Mouse (Mus musculus) heart, adult 2 months (tissue): ENCODE measurements at regions not wholly inside any gene's neighbourhood (a gene's known extent, or its start where the extent isn't known, plus 50 kb on each side); places are given as distances from the start of the nearest gene placed in this dataset.

ENCODE experiments used
- DNase-seq, 2 experiments: peaks; one replicate each; pipeline ENCODE4 v3.0.0; 2021
- H3K27ac ChIP-seq: fragments of 200-600 bp; 2 replicates; pipeline ENCODE4 v1.8.1; 2022
- H3K27me3 ChIP-seq: fragments of 200-500 bp; 2 replicates; pipeline ENCODE4 v1.6.1; 2012; ENCODE audit warnings: mild to moderate bottlenecking, low read length, inconsistent platforms, mixed read lengths; ENCODE audit not compliant: control insufficient read depth, insufficient read depth
- H3K36me3 ChIP-seq: fragments of 200-500 bp; 2 replicates; pipeline ENCODE4 v1.6.1; 2012; ENCODE audit warnings: low read length, inconsistent platforms; ENCODE audit not compliant: control insufficient read depth, insufficient read depth
- H3K4me1 ChIP-seq: fragments of 200-500 bp; 2 replicates; pipeline ENCODE4 v1.6.1; 2011; ENCODE audit warnings: low read length; ENCODE audit not compliant: control insufficient read depth, insufficient read depth
- H3K4me3 ChIP-seq: fragments of 200-600 bp; 2 replicates; pipeline ENCODE4 v1.8.1; 2022
- H3K79me2 ChIP-seq: fragments of 200-500 bp; replicated peaks from 2 replicates; pipeline ENCODE4 v1.6.1; 2012; ENCODE audit warnings: mild to moderate bottlenecking, inconsistent platforms, low read length, moderate library complexity, mixed read lengths; ENCODE audit not compliant: control insufficient read depth, insufficient read depth
- H3K9ac ChIP-seq: fragments of 200-500 bp; 2 replicates; pipeline ENCODE4 v1.6.1; 2012; ENCODE audit warnings: low read depth, mild to moderate bottlenecking, control low read depth, inconsistent platforms, low read length, mixed read lengths
- CTCF ChIP-seq: fragments of 200-600 bp; IDR thresholded peaks from 2 replicates; pipeline ENCODE4 v1.8.1; 2022; ENCODE audit warnings: antibody characterized with exemption, mild to moderate bottlenecking, moderate library complexity
- EP300 ChIP-seq: fragments of 200-500 bp; IDR thresholded peaks from 2 replicates; pipeline ENCODE4 v1.6.1; 2011; ENCODE audit warnings: low read depth, low read length, control low read depth; ENCODE audit not compliant: insufficient read depth
- POLR2A ChIP-seq: fragments of 200-500 bp; IDR thresholded peaks from 2 replicates; pipeline ENCODE4 v1.6.1; 2011; ENCODE audit warnings: mild to moderate bottlenecking, low read depth, low read length, control low read depth; ENCODE audit not compliant: insufficient read depth
- WGBS: fragments of 180-500 bp; shearing (Covaris S2); methylation state at CpG from one replicate; pipeline ENCODE4 v1.1.7; 2018; 5-methylcytosine and 5-hydroxymethylcytosine counted together
- intact Hi-C: fragments of 180-260 bp; cut with DNase I; formaldehyde crosslinking; loops from one replicate; pipeline ENCODE4 v1.15.1; 2025

DNA sequence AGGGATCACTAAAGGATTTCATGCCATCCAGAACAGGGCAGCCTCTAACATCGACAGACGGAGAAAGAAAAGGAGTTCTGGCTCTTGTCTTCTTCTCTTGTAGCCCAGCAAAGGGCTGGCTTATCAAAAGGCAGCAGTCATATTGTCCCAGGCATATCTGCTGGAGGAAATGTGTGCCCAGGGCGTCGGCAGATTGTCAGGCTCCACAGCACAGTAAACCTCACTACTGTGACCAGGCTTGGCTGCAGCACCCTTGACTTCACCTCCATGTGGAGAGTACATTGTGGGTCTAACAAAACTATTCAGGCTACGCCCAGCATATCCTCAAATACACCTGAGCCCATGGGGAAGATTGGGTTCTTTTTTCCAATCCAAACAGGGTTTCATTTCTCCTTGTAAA is 317.7 kb upstream of the 1700056E22Rik start:
- H3K36me3 ChIP-seq, result no peaks in the 10 kb centered on the region
- H3K27ac ChIP-seq, result no peak overlapping the region
- no peaks in the 10 kb centered on the region for H3K27me3 ChIP-seq
- H3K79me2 ChIP-seq, result no peaks in the 10 kb centered on the region
- H3K4me1 ChIP-seq, result no peaks in the 10 kb centered on the region
- H3K9ac ChIP-seq, result no peak overlapping the region
- TF ChIP-seq EP300, result no peak
- no peak for TF ChIP-seq POLR2A
- no peak for TF ChIP-seq CTCF
- WGBS, result 46% methylated on average over 5 of the region's 5 CpGs
- DNase-seq, result no peak
- H3K4me3 ChIP-seq, result no peak overlapping the region
- intact Hi-C loops, result no loop called here

GRCm38 (mm10) chr1:184344829-184345228 is 310.7 kb upstream of the 1700056E22Rik start:
- 42% methylated on average over 2 of the region's 2 CpGs for WGBS
- H3K4me1 ChIP-seq, result no peaks in the 10 kb centered on the region
- H3K27me3 ChIP-seq, result no peaks in the 10 kb centered on the region
- no peak overlapping the region for H3K27ac ChIP-seq
- no peak overlapping the region for H3K9ac ChIP-seq
- H3K36me3 ChIP-seq, result no peaks in the 10 kb centered on the region
- intact Hi-C loops, result no loop called here
- H3K4me3 ChIP-seq, result no peak overlapping the region
- no peak for DNase-seq
- TF ChIP-seq CTCF (no peak), EP300 (no peak), POLR2A (no peak)
- no peaks in the 10 kb centered on the region for H3K79me2 ChIP-seq

DNA sequence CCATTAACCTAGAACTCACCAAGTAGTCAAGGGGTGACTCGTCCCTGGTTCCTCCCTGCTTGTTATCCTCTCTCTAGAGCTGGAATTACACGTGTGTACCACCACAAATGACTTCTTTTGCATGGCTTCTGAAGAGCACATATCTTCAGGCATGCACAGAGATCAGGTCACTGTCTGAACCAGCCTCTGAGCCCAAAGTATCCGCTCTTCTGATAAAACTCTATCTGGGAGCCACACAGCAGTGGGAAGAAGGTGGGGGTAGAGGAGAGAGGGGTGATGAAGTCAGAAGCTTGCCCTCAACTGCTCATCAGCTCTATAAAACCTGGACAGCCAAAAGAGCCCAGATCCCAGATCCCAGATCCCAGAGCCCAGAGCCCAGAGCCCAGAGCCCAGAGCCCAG is 301.9 kb upstream of the 1700056E22Rik start:
- Histone ChIP-seq H3K79me2 (no peaks in the 10 kb centered on the region), H3K27ac (no peak overlapping the region), H3K27me3 (no peaks in the 10 kb centered on the region), H3K9ac (no peak overlapping the region), H3K4me1 (no peaks in the 10 kb centered on the region), H3K36me3 (no peaks in the 10 kb centered on the region), H3K4me3 (no peak overlapping the region)
- no peak for DNase-seq
- WGBS, result 92% methylated on average over 3 of the region's 3 CpGs
- TF ChIP-seq POLR2A (no peak), CTCF (no peak), EP300 (no peak)
- intact Hi-C loops, result no loop called here

GRCm38 (mm10) chr1:184335281-184335680 is 301.2 kb upstream of the 1700056E22Rik start:
- peaks cover 3% of the 10 kb centered on the region; the same call in 1 of the 2 replicates for H3K4me1 ChIP-seq
- intact Hi-C loops, result no loop called here
- H3K36me3 ChIP-seq, result no peaks in the 10 kb centered on the region; the same call in 1 of the 2 replicates
- no peak overlapping the region for H3K4me3 ChIP-seq
- TF ChIP-seq POLR2A (no peak), EP300 (no peak), CTCF (no peak)
- H3K79me2 ChIP-seq, result no peaks in the 10 kb centered on the region
- H3K27ac ChIP-seq, result no peak overlapping the region
- H3K9ac ChIP-seq, result no peak overlapping the region
- DNase-seq, result no peak
- WGBS, result 71% methylated on average over 6 of the region's 6 CpGs
- H3K27me3 ChIP-seq, result no peaks in the 10 kb centered on the region

DNA sequence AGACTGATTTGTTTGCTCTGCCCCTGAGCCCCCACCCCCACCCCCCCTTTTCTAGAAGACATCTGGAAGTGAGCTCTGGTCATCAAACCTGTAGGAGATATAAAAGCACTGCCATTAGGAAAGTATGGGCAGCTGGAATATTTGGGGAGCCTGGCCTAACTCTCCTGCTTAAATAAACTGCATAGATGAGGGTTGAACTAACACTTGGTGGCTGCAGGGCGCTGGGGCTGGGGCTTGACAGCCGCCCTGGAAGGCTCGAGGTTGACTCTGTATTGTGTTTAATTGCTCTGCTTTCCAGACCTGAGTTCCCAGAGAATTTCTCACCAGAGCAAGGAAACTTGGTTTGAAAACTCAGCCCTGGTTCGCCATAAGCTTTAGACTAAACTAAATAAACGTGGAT is 300.7 kb upstream of the 1700056E22Rik start:
- 90% methylated on average over 5 of the region's 5 CpGs for WGBS
- no peak overlapping the region for H3K4me3 ChIP-seq

DNA sequence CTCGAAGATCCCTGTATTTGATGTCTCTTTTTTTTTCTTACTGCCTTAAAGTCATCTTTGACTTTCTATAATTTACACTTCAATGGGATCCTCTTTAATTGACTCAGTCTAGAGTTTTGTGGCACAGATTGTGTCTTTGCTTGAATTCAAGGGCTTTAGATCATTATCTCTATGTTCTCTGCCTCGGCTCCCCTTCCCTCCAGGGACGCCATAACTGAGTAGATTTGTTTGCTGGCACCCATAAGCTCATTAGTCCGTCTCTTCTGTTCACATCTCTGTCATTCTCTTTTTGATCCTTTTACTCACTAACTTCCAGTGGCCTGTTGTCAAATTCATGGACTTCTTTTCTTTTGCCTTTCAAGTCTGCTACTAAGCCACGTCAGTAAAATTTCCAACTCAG is 299.0 kb upstream of the 1700056E22Rik start:
- Histone ChIP-seq H3K79me2 (no peaks in the 10 kb centered on the region), H3K4me3 (no peak overlapping the region), H3K4me1 (peaks cover 8% of the 10 kb centered on the region), H3K27me3 (no peaks in the 10 kb centered on the region), H3K27ac (no peak overlapping the region), H3K9ac (no peak overlapping the region), H3K36me3 (no peaks in the 10 kb centered on the region; the same call in 1 of the 2 replicates)
- intact Hi-C loops, result loop anchor here (5.0 kb wide), 1 partner anchor 66 kb away; no protein-coding TSS in a partner anchor
- no peak for DNase-seq
- TF ChIP-seq POLR2A (no peak), EP300 (no peak), CTCF (no peak)
- WGBS, result 94% methylated on average over 5 of the region's 5 CpGs

More for the DNA sequence above, 300.7 kb upstream of the 1700056E22Rik start:
- intact Hi-C loops, result loop anchor here (5.0 kb wide), 1 partner anchor 68 kb away; no protein-coding TSS in a partner anchor
- TF ChIP-seq EP300 (no peak), POLR2A (no peak), CTCF (no peak)
- peaks cover 5% of the 10 kb centered on the region for H3K4me1 ChIP-seq
- H3K9ac ChIP-seq, result no peak overlapping the region
- no peak for DNase-seq
- H3K27me3 ChIP-seq, result no peaks in the 10 kb centered on the region
- H3K79me2 ChIP-seq, result no peaks in the 10 kb centered on the region
- no peak overlapping the region for H3K27ac ChIP-seq
- no peaks in the 10 kb centered on the region; the same call in 1 of the 2 replicates for H3K36me3 ChIP-seq
